In the genomic region with DNA sequence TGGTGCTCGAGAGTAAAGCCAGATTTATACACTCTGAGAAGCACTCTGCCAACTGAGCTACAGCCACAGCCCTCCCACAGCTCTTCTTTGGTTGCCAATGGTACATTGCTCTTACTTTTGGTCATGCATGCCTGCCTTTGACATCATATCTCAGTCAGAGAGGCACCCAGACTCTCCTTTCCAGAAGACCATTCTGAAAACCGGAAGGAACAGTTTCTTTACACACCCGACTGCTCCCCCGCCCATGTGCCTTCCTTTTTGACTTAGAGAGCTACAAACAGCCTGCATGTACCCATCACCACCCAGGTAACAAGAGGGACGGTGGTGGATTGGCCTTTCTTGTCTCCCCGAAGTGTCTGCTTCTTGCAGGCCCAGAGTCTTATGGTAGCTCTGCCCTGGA, we compare ENCODE assay signal across 9 mouse cellular contexts. TPM values are rescaled to one million over a fixed set of nuclear protein-coding genes. Genes with fewer than 3 reads are reported as not detected.
A peak's percentile ranks its signal among the peaks of the same experiment; 100 is the strongest.
DNase-seq lines count a peak whose midpoint lies in the region; ATAC-seq and TF ChIP-seq lines count a peak whose summit lies in the region.
"Had no signal": no experiment of that assay in that cellular context is flagged by ENCODE, and none has a peak within 500 bp of the region (broad histone marks: within the 10 kb centered on the region; RNA-seq: fewer than 3 reads in every experiment).

No protein-coding gene starts in this region.

- peaks cover 68% of the 10 kb centered on the region for H3K36me3 ChIP-seq in embryonic facial prominence, embryonic 13.5 days
- H3K36me3 ChIP-seq in hindbrain, postnatal 0 days (ENCODE audit: insufficient read depth, low read length): peaks cover 11% of the 10 kb centered on the region; the same call in 1 of the 2 replicates
- peaks cover 13% of the 10 kb centered on the region; the same call in 1 of the 2 replicates for H3K36me3 ChIP-seq in midbrain, postnatal 0 days (ENCODE audit: insufficient read depth, low read length)
- H3K36me3 ChIP-seq in liver, embryonic 11.5 days (ENCODE audit: control insufficient read depth, insufficient read depth, low read length): no peaks in the 10 kb centered on the region
- H3K36me3 ChIP-seq: liver, embryonic 15.5 days had no signal

- 92% methylated on average over 6 of the region's 6 CpGs for WGBS in embryonic facial prominence, embryonic 13.5 days
- WGBS in hindbrain, postnatal 0 days: 71% methylated on average over 6 of the region's 6 CpGs
- WGBS in midbrain, postnatal 0 days: 84% methylated on average over 6 of the region's 6 CpGs
- WGBS in liver, embryonic 11.5 days: 83% methylated on average over 6 of the region's 6 CpGs

- 0 out of 2 replicates have a peak overlapping the region, but pooled peaks have one; percentile 55 for H3K27ac ChIP-seq in embryonic facial prominence, embryonic 13.5 days
- H3K27ac ChIP-seq in hindbrain, postnatal 0 days: peak overlapping the region; percentile 78
- H3K27ac ChIP-seq in midbrain, postnatal 0 days (ENCODE audit: low read depth, low read length): peak overlapping the region; percentile 64; the same call in 1 of the 2 replicates
- H3K27ac ChIP-seq in liver, embryonic 11.5 days (ENCODE audit: low read depth, low read length): no peak overlapping the region
- H3K27ac ChIP-seq: liver, embryonic 15.5 days had no signal

- no peaks in the 10 kb centered on the region for H3K9me3 ChIP-seq in embryonic facial prominence, embryonic 13.5 days
- H3K9me3 ChIP-seq in hindbrain, postnatal 0 days (ENCODE audit: low read length): no peaks in the 10 kb centered on the region
- no peaks in the 10 kb centered on the region for H3K9me3 ChIP-seq in midbrain, postnatal 0 days (ENCODE audit: low read length)
- no peaks in the 10 kb centered on the region for H3K9me3 ChIP-seq in liver, embryonic 11.5 days (ENCODE audit: control insufficient read depth, low read length)
- H3K9me3 ChIP-seq: liver, embryonic 15.5 days had no signal

- DNase-seq in kidney, adult 11 months: peak; percentile 49
- DNase-seq in kidney, postnatal 4 days: no peak
- DNase-seq in hindbrain, postnatal 0 days (ENCODE audit: low spot score): no peak
- DNase-seq in midbrain, postnatal 0 days (ENCODE audit: low spot score): peak; percentile 27
- no peak for DNase-seq in liver, embryonic 11.5 days (ENCODE audit: low spot score)
- no peak for DNase-seq in adipocyte (ENCODE audit: low spot score)
- DNase-seq in left cerebral cortex, adult 8-10 months (ENCODE audit: low spot score in 2 of 2): no peak

- no peak for TF ChIP-seq CTCF in hindbrain, postnatal 0 days (IDR thresholded peaks at IDR 0.05; ENCODE audit: low read depth)
- TF ChIP-seq CTCF in midbrain, postnatal 0 days (IDR thresholded peaks at IDR 0.05): no peak

- no peak overlapping the region for H3K4me3 ChIP-seq in embryonic facial prominence, embryonic 13.5 days
- H3K4me3 ChIP-seq in hindbrain, postnatal 0 days (ENCODE audit: low read length): no peak overlapping the region
- no peak overlapping the region for H3K4me3 ChIP-seq in midbrain, postnatal 0 days (ENCODE audit: low read depth, low read length)
- no peak overlapping the region for H3K4me3 ChIP-seq in liver, embryonic 11.5 days (ENCODE audit: low read depth, low read length)
- H3K4me3 ChIP-seq: liver, embryonic 15.5 days had no signal

- no peak for ATAC-seq in embryonic facial prominence, embryonic 13.5 days (ENCODE audit: insufficient number of reproducible peaks, insufficient read depth, low FRiP score, low TSS enrichment, low read depth)
- ATAC-seq in hindbrain, postnatal 0 days: no peak
- ATAC-seq in midbrain, postnatal 0 days (ENCODE audit: low FRiP score): no peak
- no peak for ATAC-seq in liver, embryonic 11.5 days (replicated peaks; ENCODE audit: low FRiP score)

- H3K27me3 ChIP-seq in embryonic facial prominence, embryonic 13.5 days: no peaks in the 10 kb centered on the region
- H3K27me3 ChIP-seq in hindbrain, postnatal 0 days (ENCODE audit: insufficient read depth, low read length): no peaks in the 10 kb centered on the region
- H3K27me3 ChIP-seq in midbrain, postnatal 0 days (ENCODE audit: insufficient read depth, low read length): no peaks in the 10 kb centered on the region
- 0 out of 2 replicates have a peak, but pooled peaks cover 2% of the 10 kb centered on the region for H3K27me3 ChIP-seq in liver, embryonic 11.5 days (replicated peaks; ENCODE audit: control insufficient read depth, insufficient read depth, low read length)

- H3K4me1 ChIP-seq in embryonic facial prominence, embryonic 13.5 days: peaks cover 43% of the 10 kb centered on the region
- H3K4me1 ChIP-seq in hindbrain, postnatal 0 days (ENCODE audit: insufficient read depth, low read length): peaks cover 45% of the 10 kb centered on the region; the same call in 1 of the 2 replicates
- peaks cover 24% of the 10 kb centered on the region for H3K4me1 ChIP-seq in midbrain, postnatal 0 days (ENCODE audit: insufficient read depth, low read length)
- peaks cover 3% of the 10 kb centered on the region; the same call in 1 of the 2 replicates for H3K4me1 ChIP-seq in liver, embryonic 11.5 days (replicated peaks; ENCODE audit: control insufficient read depth, insufficient read depth, low read length)

- H3K9ac ChIP-seq in embryonic facial prominence, embryonic 13.5 days: no peak overlapping the region
- no peak overlapping the region for H3K9ac ChIP-seq in hindbrain, postnatal 0 days (replicated peaks; ENCODE audit: low read length)
- peak overlapping the region; percentile 44; the same call in 1 of the 2 replicates for H3K9ac ChIP-seq in midbrain, postnatal 0 days (replicated peaks; ENCODE audit: low read length, poor library complexity, severe bottlenecking)
- H3K9ac ChIP-seq in liver, embryonic 11.5 days (ENCODE audit: low read depth, low read length): no peak overlapping the region
- H3K9ac ChIP-seq: liver, embryonic 15.5 days had no signal

- no peak overlapping the region for H3K4me2 ChIP-seq in embryonic facial prominence, embryonic 13.5 days
- no peak overlapping the region for H3K4me2 ChIP-seq in hindbrain, postnatal 0 days (ENCODE audit: low read depth, low read length)
- no peak overlapping the region for H3K4me2 ChIP-seq in midbrain, postnatal 0 days (ENCODE audit: low read depth, low read length, poor library complexity, severe bottlenecking)
- no peak overlapping the region for H3K4me2 ChIP-seq in liver, embryonic 11.5 days
- H3K4me2 ChIP-seq: liver, embryonic 15.5 days had no signal

RNA-seq across cellular contexts. Expression of a gene that starts 7.0 kb away (rescaled TPM):
- polyA plus RNA-seq in embryonic facial prominence, embryonic 13.5 days (2015; fragmentation: Nextera tagmentation; extraction: Ambion mirVana): 4.0 TPM in 2 replicates
- total RNA-seq in hindbrain, postnatal 0 days (2014; rRNA removed): 79.4 and 103 TPM in 2 replicates
- polyA plus RNA-seq in hindbrain, postnatal 0 days (2015; fragmentation: Nextera tagmentation; extraction: Ambion mirVana): 4.3 and 4.6 TPM in 2 replicates
- total RNA-seq in midbrain, postnatal 0 days (2014; rRNA removed): 77.1 and 86.9 TPM in 2 replicates
- polyA plus RNA-seq in midbrain, postnatal 0 days (2015; fragmentation: Nextera tagmentation; extraction: Ambion mirVana): 3.3 and 3.5 TPM in 2 replicates
- 2.3 and 2.4 TPM in 2 replicates for polyA plus RNA-seq in liver, embryonic 11.5 days (2014; fragmentation: Nextera tagmentation; extraction: Ambion mirVana)
- total RNA-seq in left cerebral cortex, adult 8-10 months (2022): 10 to 100 TPM; 38.8 to 43.8 (median 41.5) TPM

Comparison
In these comparisons a context has a peak if more than half of its experiments do, and no peak if none do; other contexts are left out.
1. DNase-seq: peak in kidney, adult 11 months (single experiment) and midbrain, postnatal 0 days (single experiment); none in kidney, postnatal 4 days (0 of 2), hindbrain, postnatal 0 days (single experiment), liver, embryonic 11.5 days (single experiment), adipocyte (single experiment) and left cerebral cortex, adult 8-10 months (0 of 2).